ENCODE assay signal across 8 mouse cellular contexts in the genomic region with DNA sequence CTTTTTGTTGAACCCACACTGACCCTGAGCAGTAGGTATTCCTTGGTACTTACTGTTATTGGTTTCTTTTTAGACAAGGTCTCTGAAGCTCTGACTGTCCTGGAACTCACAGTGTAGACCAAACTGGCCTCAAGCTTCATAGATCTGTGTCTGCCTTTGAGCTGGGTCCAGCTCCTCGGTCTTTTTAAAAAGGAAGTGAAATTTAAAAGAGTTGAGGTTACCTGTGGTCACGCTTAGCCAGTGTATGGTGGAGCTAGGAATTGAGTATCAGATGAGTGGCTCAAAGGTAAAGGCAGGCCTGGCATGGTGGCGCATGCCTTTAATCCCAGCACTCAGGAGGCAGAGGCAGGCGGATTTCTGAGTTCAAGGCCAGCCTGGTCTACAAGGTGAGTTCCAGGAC. TPM values are rescaled to one million over a fixed set of nuclear protein-coding genes. Genes with fewer than 3 reads are reported as not detected.
DNase-seq lines count a peak whose midpoint lies in the region; ATAC-seq and TF ChIP-seq lines count a peak whose summit lies in the region.

No protein-coding gene starts in this region.

- H3K9ac ChIP-seq in forebrain, embryonic 16.5 days (replicated peaks; ENCODE audit: low read depth, low read length) = no peak overlapping the region
- peak overlapping the region; percentile 36 for H3K9ac ChIP-seq in liver, postnatal 0 days (replicated peaks)

- WGBS in forebrain, embryonic 16.5 days = 70% methylated on average over 4 of the region's 4 CpGs
- WGBS in liver, postnatal 0 days (ENCODE audit: insufficient replicate concordance) = 62% methylated on average over 4 of the region's 4 CpGs

- peaks cover 16% of the 10 kb centered on the region for H3K4me1 ChIP-seq in forebrain, embryonic 16.5 days (replicated peaks; ENCODE audit: control insufficient read depth, insufficient read depth, low read length)
- H3K4me1 ChIP-seq in liver, postnatal 0 days (ENCODE audit: insufficient read depth) = peaks cover 17% of the 10 kb centered on the region

- TF ChIP-seq EP300 in liver, postnatal 0 days (IDR thresholded peaks at IDR 0.05; ENCODE audit: low read depth) = no peak

- no peak for DNase-seq in gastrocnemius, adult 2 months
- no peak for DNase-seq in gastrocnemius, postnatal 10 days
- DNase-seq in B cell, adult 2 months = peak; percentile 55 to 56
- DNase-seq in liver, postnatal 0 days = no peak
- DNase-seq in thymus, postnatal 4 days = no peak
- DNase-seq in embryo, embryonic 11 days = no peak
- DNase-seq in thymus, postnatal 0 days (ENCODE audit: low spot score) = no peak

- no peak for TF ChIP-seq CTCF in gastrocnemius, adult 2 months (IDR thresholded peaks at IDR 0.05)
- no peak for TF ChIP-seq CTCF in liver, postnatal 0 days (IDR thresholded peaks at IDR 0.05; ENCODE audit: low read depth)

- no peaks in the 10 kb centered on the region for H3K27me3 ChIP-seq in forebrain, embryonic 16.5 days (replicated peaks; ENCODE audit: control insufficient read depth, insufficient read depth, low read length)
- peaks cover 6% of the 10 kb centered on the region; the same call in 1 of the 2 replicates for H3K27me3 ChIP-seq in liver, postnatal 0 days (ENCODE audit: insufficient read depth, low read length)

- H3K9me3 ChIP-seq in forebrain, embryonic 16.5 days (ENCODE audit: control insufficient read depth, low read length) = no peaks in the 10 kb centered on the region
- H3K9me3 ChIP-seq in liver, postnatal 0 days (ENCODE audit: low read length) = no peaks in the 10 kb centered on the region

- no peak for ATAC-seq in forebrain, embryonic 16.5 days
- ATAC-seq in liver, postnatal 0 days = no peak

- no peaks in the 10 kb centered on the region for H3K36me3 ChIP-seq in forebrain, embryonic 16.5 days (ENCODE audit: control insufficient read depth, insufficient read depth)
- no peaks in the 10 kb centered on the region for H3K36me3 ChIP-seq in liver, postnatal 0 days (replicated peaks; ENCODE audit: insufficient read depth, low read length)

- intact Hi-C loops in gastrocnemius, adult 2 months (cut with DNase I) = no loop called here

- peak overlapping the region; percentile 87 for H3K27ac ChIP-seq in gastrocnemius, adult 2 months
- H3K27ac ChIP-seq in forebrain, embryonic 16.5 days (ENCODE audit: low read length) = no peak overlapping the region
- H3K27ac ChIP-seq in liver, postnatal 0 days (ENCODE audit: low read depth) = no peak overlapping the region

- peak overlapping the region; percentile 64 for H3K4me3 ChIP-seq in gastrocnemius, adult 2 months
- peak overlapping the region; percentile 52 for H3K4me3 ChIP-seq in forebrain, embryonic 16.5 days (replicated peaks; ENCODE audit: low read length)
- peak overlapping the region; percentile 56 for H3K4me3 ChIP-seq in liver, postnatal 0 days (ENCODE audit: low read depth, low read length)

- H3K4me2 ChIP-seq in forebrain, embryonic 16.5 days (ENCODE audit: low read length) = peak overlapping the region; percentile 76
- peak overlapping the region; percentile 83 for H3K4me2 ChIP-seq in liver, postnatal 0 days (ENCODE audit: low read depth, low read length)

RNA-seq across cellular contexts. Expression of a gene that starts 0.9 kb away (rescaled TPM):
- total RNA-seq in gastrocnemius, adult 2 months (2021) = 10 to 100 TPM; 10.9 to 33.9 TPM
- 10 to 100 TPM; 39.5 to 46.6 TPM for total RNA-seq in gastrocnemius, postnatal 10 days (2021)
- 3.6 and 5.0 TPM in 2 replicates for polyA plus RNA-seq in forebrain, embryonic 16.5 days (2015; fragmentation: Nextera tagmentation; extraction: Ambion mirVana)
- polyA plus RNA-seq in liver, postnatal 0 days (2015; fragmentation: Nextera tagmentation; extraction: Ambion mirVana) = 2.3 and 2.8 TPM in 2 replicates
- polyA plus RNA-seq in thymus, postnatal 0 days (2015; fragmentation: Nextera tagmentation; extraction: Ambion mirVana) = 1.0 and 1.5 TPM in 2 replicates

Comparison
In these comparisons a context has a peak if more than half of its experiments do, and no peak if none do; other contexts are left out.
1. DNase-seq: peak in B cell, adult 2 months (2 of 2); none in gastrocnemius, adult 2 months (single experiment), gastrocnemius, postnatal 10 days (single experiment), liver, postnatal 0 days (single experiment), thymus, postnatal 4 days (single experiment), embryo, embryonic 11 days (single experiment) and thymus, postnatal 0 days (single experiment).
2. Peak in every context shown above with its lines, with median percentiles within 50 percentile points of each other: H3K4me3 ChIP-seq.